Mouse (Mus musculus): ENCODE results near the gene Olfr792. TPM values are rescaled to one million over a fixed set of nuclear protein-coding genes. Genes with fewer than 3 reads are reported as not detected.

The Olfr792 gene
- not detected in 2 replicates for polyA plus RNA-seq (2012; rRNA removed)

GRCm38 (mm10) chr10:129538862-129539261 lies at the start of gene Olfr792:
Gene Olfr792 (plus strand): TSS chr10:129539162.

GRCm38 (mm10) chr10:129498192-129498591 lies 40.8 kb upstream of the Olfr792 start, which contains the start of gene Olfr790:
Gene Olfr790 (plus strand): TSS chr10:129498492.

GRCm38 (mm10) chr10:129521492-129521891 lies 17.5 kb upstream of the Olfr792 start, which contains the start of gene Olfr791:
Gene Olfr791 (plus strand): TSS chr10:129521792.

GRCm38 (mm10) chr10:129567355-129567754 lies 28.4 kb downstream of the Olfr792 start, which contains the start of gene Olfr794:
Gene Olfr794 (plus strand): TSS chr10:129567655.

Other genes with a start within 250 kb of the Olfr792 start
- gene Olfr780, start 221.0 kb upstream of the Olfr792 start, polyA plus RNA-seq (2012; rRNA removed) = not detected in 2 replicates
- gene Olfr781, start 210.3 kb upstream of the Olfr792 start, polyA plus RNA-seq (2012; rRNA removed) = not detected in 2 replicates
- gene Olfr782, start 190.3 kb upstream of the Olfr792 start, polyA plus RNA-seq (2012; rRNA removed) = not detected in 2 replicates
- 0.06 TPM in 2 replicates for gene Olfr784, start 155.1 kb upstream of the Olfr792 start, polyA plus RNA-seq (2012; rRNA removed)
- gene Olfr785, start 133.7 kb upstream of the Olfr792 start, polyA plus RNA-seq (2012; rRNA removed) = not detected in 2 replicates
- gene Olfr786, start 111.9 kb upstream of the Olfr792 start, polyA plus RNA-seq (2012; rRNA removed) = not detected in 2 replicates
- not detected in 2 replicates for gene Olfr787, start 77.3 kb upstream of the Olfr792 start, polyA plus RNA-seq (2012; rRNA removed)
- gene Olfr788, start 68.2 kb upstream of the Olfr792 start, polyA plus RNA-seq (2012; rRNA removed) = not detected in 2 replicates
- gene Olfr789, start 54.4 kb upstream of the Olfr792 start, polyA plus RNA-seq (2012; rRNA removed) = not detected in 2 replicates
- gene Olfr790, start 40.7 kb upstream of the Olfr792 start, polyA plus RNA-seq (2012; rRNA removed) = not detected in 2 replicates
- not detected in 2 replicates for gene Olfr791, start 17.4 kb upstream of the Olfr792 start, polyA plus RNA-seq (2012; rRNA removed)
- gene Olfr794, start 28.5 kb downstream of the Olfr792 start, polyA plus RNA-seq (2012; rRNA removed) = not detected in 2 replicates
- not detected in 2 replicates for gene Olfr796, start 73.4 kb downstream of the Olfr792 start, polyA plus RNA-seq (2012; rRNA removed)
- gene Olfr798, start 88.8 kb downstream of the Olfr792 start, polyA plus RNA-seq (2012; rRNA removed) = not detected in 2 replicates
- gene Olfr799, start 98.3 kb downstream of the Olfr792 start, polyA plus RNA-seq (2012; rRNA removed) = not detected in 2 replicates
- gene Olfr800, start 118.5 kb downstream of the Olfr792 start, polyA plus RNA-seq (2012; rRNA removed) = not detected in 2 replicates
- gene Olfr801, start 134.7 kb downstream of the Olfr792 start, polyA plus RNA-seq (2012; rRNA removed) = not detected in 2 replicates
- gene Olfr802, start 149.0 kb downstream of the Olfr792 start, polyA plus RNA-seq (2012; rRNA removed) = not detected in 2 replicates
- not detected in 2 replicates for gene Olfr803, start 155.1 kb downstream of the Olfr792 start, polyA plus RNA-seq (2012; rRNA removed)
- not detected in 2 replicates for gene Olfr804, start 164.0 kb downstream of the Olfr792 start, polyA plus RNA-seq (2012; rRNA removed)
- not detected in 2 replicates for gene Olfr805, start 190.2 kb downstream of the Olfr792 start, polyA plus RNA-seq (2012; rRNA removed)
- not detected in 2 replicates for gene Olfr806, start 202.8 kb downstream of the Olfr792 start, polyA plus RNA-seq (2012; rRNA removed)
- gene Olfr807, start 218.6 kb downstream of the Olfr792 start, polyA plus RNA-seq (2012; rRNA removed) = not detected in 2 replicates
- gene Olfr808, start 226.3 kb downstream of the Olfr792 start, polyA plus RNA-seq (2012; rRNA removed) = not detected in 2 replicates
- gene Olfr809, start 235.5 kb downstream of the Olfr792 start, polyA plus RNA-seq (2012; rRNA removed) = not detected in 2 replicates